Mouse (Mus musculus) spleen, postnatal 36 days (tissue): ENCODE data around the gene Rab37.

Experiments used
- DNase-seq, 2 experiments: peaks; one replicate each; pipeline ENCODE4 v3.0.0; 2022; ENCODE audit warnings: low spot score in 2 of 2, mixed read lengths in 1 of 2

Gene Rab37

GRCm38 (mm10) chr11:115164976-115165374, 73.7 kb downstream of the Rab37 start:
- DNase-seq: no peak

GRCm38 (mm10) chr11:115166776-115167175, 75.5 kb downstream of the Rab37 start:
- no peak for DNase-seq

- DNase-seq: no peak
These were observed 76.5 kb downstream of the Rab37 start for GRCm38 (mm10) chr11:115167631-115168249.

GRCm38 (mm10) chr11:115169430-115169829, 78.2 kb downstream of the Rab37 start:
- DNase-seq: no peak

- no peak for DNase-seq
These were observed 79.9 kb downstream of the Rab37 start for GRCm38 (mm10) chr11:115171125-115171524.

- no peak for DNase-seq
These were observed 81.6 kb downstream of the Rab37 start for GRCm38 (mm10) chr11:115172825-115173287.

- peak in 1 of 2 experiments; percentile 43 for DNase-seq
These were observed 82.5 kb downstream of the Rab37 start for GRCm38 (mm10) chr11:115173549-115174339.

GRCm38 (mm10) chr11:115176399-115177190, 85.4 kb downstream of the Rab37 start:
- DNase-seq: no peak

GRCm38 (mm10) chr11:115177559-115178195, 86.4 kb downstream of the Rab37 start:
- DNase-seq: no peak

- DNase-seq: no peak
These were observed 87.5 kb downstream of the Rab37 start for GRCm38 (mm10) chr11:115178766-115179165.

GRCm38 (mm10) chr11:115179191-115179590, 88.0 kb downstream of the Rab37 start:
- no peak for DNase-seq

- no peak for DNase-seq
These were observed 88.7 kb downstream of the Rab37 start for GRCm38 (mm10) chr11:115179881-115180280.

GRCm38 (mm10) chr11:115181913-115182638, 90.8 kb downstream of the Rab37 start:
- peak; percentile 75 to 80 for DNase-seq

GRCm38 (mm10) chr11:115184973-115185372, 93.7 kb downstream of the Rab37 start:
- DNase-seq: no peak

GRCm38 (mm10) chr11:115187224-115187639, 96.0 kb downstream of the Rab37 start, which contains the start of gene Tmem104:
Tmem104 (plus strand) TSS chr11:115187487.
- DNase-seq: peak; percentile 99

- no peak for DNase-seq
These were observed 96.5 kb downstream of the Rab37 start, which contains the start of gene Nat9 for GRCm38 (mm10) chr11:115187693-115188092. Nat9 (minus strand) TSS chr11:115187859.

- no peak for DNase-seq
These were observed 97.5 kb downstream of the Rab37 start for GRCm38 (mm10) chr11:115188539-115189231.

GRCm38 (mm10) chr11:115189304-115189703, 98.1 kb downstream of the Rab37 start:
- no peak for DNase-seq

GRCm38 (mm10) chr11:115192180-115192579, 100.9 kb downstream of the Rab37 start:
- DNase-seq: no peak

- DNase-seq: no peak
These were observed 103.5 kb downstream of the Rab37 start for GRCm38 (mm10) chr11:115194693-115195092.
